Comparison of ENCODE assay signal across 32 mouse cellular contexts in genomic region chr5:143992661-143993060, GRCm38 (mm10). TPM values are rescaled to one million over a fixed set of nuclear protein-coding genes. Genes with fewer than 3 reads are reported as not detected.
A peak's percentile ranks its signal among the peaks of the same experiment; 100 is the strongest.
DNase-seq lines count a peak whose midpoint lies in the region; ATAC-seq and TF ChIP-seq lines count a peak whose summit lies in the region.
"Had no signal": no experiment of that assay in that cellular context is flagged by ENCODE, and none has a peak within 500 bp of the region (broad histone marks: within the 10 kb centered on the region; RNA-seq: fewer than 3 reads in every experiment).

No protein-coding gene starts in this region.

- H3K27ac ChIP-seq in intestine, embryonic 16.5 days (ENCODE audit: low read length) = no peak overlapping the region; the same call in 1 of the 2 replicates
- H3K27ac ChIP-seq in lung, embryonic 14.5 days (ENCODE audit: low read depth) = no peak overlapping the region
- no peak overlapping the region; the same call in 1 of the 2 replicates for H3K27ac ChIP-seq in stomach, postnatal 0 days (replicated peaks)
- H3K27ac ChIP-seq in liver, postnatal 0 days (ENCODE audit: low read depth) = no peak overlapping the region
- no peak overlapping the region for H3K27ac ChIP-seq in forebrain, embryonic 11.5 days (ENCODE audit: low read depth, low read length)
- H3K27ac ChIP-seq: embryonic facial prominence, embryonic 12.5 days; forebrain, embryonic 12.5 days; heart, adult 2 months; heart, embryonic 15.5 days; hindbrain, embryonic 15.5 days; liver, embryonic 13.5 days; midbrain, embryonic 12.5 days had no signal

- intact Hi-C loops in gastrocnemius, postnatal 36 days (cut with DNase I) = no loop called here

- ATAC-seq in intestine, embryonic 16.5 days = 0 out of 2 replicates have a peak, but pooled peaks have one; percentile 26
- peak; percentile 90 for ATAC-seq in lung, embryonic 14.5 days (ENCODE audit: insufficient read depth)
- peak; percentile 91 for ATAC-seq in stomach, postnatal 0 days (ENCODE audit: low FRiP score, low TSS enrichment)
- no peak for ATAC-seq in liver, postnatal 0 days
- ATAC-seq in forebrain, embryonic 11.5 days (replicated peaks; ENCODE audit: low FRiP score) = no peak
- ATAC-seq: activated CD4-positive, CD25-positive, alpha-beta regulatory T cell, adult 4 months had no signal

- peaks cover 33% of the 10 kb centered on the region for H3K36me3 ChIP-seq in intestine, embryonic 16.5 days (ENCODE audit: control insufficient read depth, insufficient read depth, low read length)
- H3K36me3 ChIP-seq in lung, embryonic 14.5 days (ENCODE audit: insufficient read depth) = peaks cover 87% of the 10 kb centered on the region
- peaks cover 38% of the 10 kb centered on the region for H3K36me3 ChIP-seq in stomach, postnatal 0 days (ENCODE audit: control insufficient read depth, insufficient read depth, low read length)
- H3K36me3 ChIP-seq in liver, postnatal 0 days (replicated peaks; ENCODE audit: insufficient read depth, low read length) = peaks cover 71% of the 10 kb centered on the region
- peaks cover 8% of the 10 kb centered on the region; the same call in 1 of the 2 replicates for H3K36me3 ChIP-seq in forebrain, embryonic 11.5 days (ENCODE audit: control insufficient read depth, insufficient read depth, low read length)

- no peak overlapping the region for H3K4me3 ChIP-seq in intestine, embryonic 16.5 days (ENCODE audit: low read length)
- H3K4me3 ChIP-seq in lung, embryonic 14.5 days (ENCODE audit: low read depth, low read length) = no peak overlapping the region
- H3K4me3 ChIP-seq in stomach, postnatal 0 days (ENCODE audit: low read depth, low read length) = no peak overlapping the region
- no peak overlapping the region for H3K4me3 ChIP-seq in liver, postnatal 0 days (ENCODE audit: low read depth, low read length)
- H3K4me3 ChIP-seq in forebrain, embryonic 11.5 days (ENCODE audit: low read depth, low read length) = no peak overlapping the region
- H3K4me3 ChIP-seq: embryonic facial prominence, embryonic 12.5 days; forebrain, embryonic 12.5 days; heart, adult 2 months; heart, embryonic 15.5 days; hindbrain, embryonic 15.5 days; left cerebral cortex, adult 2 months; liver, embryonic 13.5 days; midbrain, embryonic 12.5 days had no signal

- H3K9ac ChIP-seq in intestine, embryonic 16.5 days (ENCODE audit: low read depth, low read length) = no peak overlapping the region
- H3K9ac ChIP-seq in lung, embryonic 14.5 days = no peak overlapping the region
- no peak overlapping the region for H3K9ac ChIP-seq in stomach, postnatal 0 days (ENCODE audit: low read length)
- H3K9ac ChIP-seq in liver, postnatal 0 days (replicated peaks) = no peak overlapping the region
- H3K9ac ChIP-seq in forebrain, embryonic 11.5 days (ENCODE audit: low read length) = no peak overlapping the region
- H3K9ac ChIP-seq: embryonic facial prominence, embryonic 12.5 days; forebrain, embryonic 12.5 days; heart, embryonic 15.5 days; hindbrain, embryonic 15.5 days; liver, embryonic 13.5 days; midbrain, embryonic 12.5 days had no signal

- H3K9me3 ChIP-seq in intestine, embryonic 16.5 days (ENCODE audit: control insufficient read depth, low read length) = no peaks in the 10 kb centered on the region
- H3K9me3 ChIP-seq in lung, embryonic 14.5 days (ENCODE audit: low read depth, low read length) = no peaks in the 10 kb centered on the region
- H3K9me3 ChIP-seq in stomach, postnatal 0 days (ENCODE audit: control insufficient read depth, low read length) = no peaks in the 10 kb centered on the region
- H3K9me3 ChIP-seq in liver, postnatal 0 days (ENCODE audit: low read length) = no peaks in the 10 kb centered on the region
- H3K9me3 ChIP-seq in forebrain, embryonic 11.5 days (ENCODE audit: control insufficient read depth, low read length) = no peaks in the 10 kb centered on the region
- H3K9me3 ChIP-seq: embryonic facial prominence, embryonic 12.5 days; forebrain, embryonic 12.5 days; G1E; heart, embryonic 15.5 days; hindbrain, embryonic 15.5 days; liver, embryonic 13.5 days; midbrain, embryonic 12.5 days had no signal

- H3K4me2 ChIP-seq in intestine, embryonic 16.5 days (ENCODE audit: low read depth, low read length) = no peak overlapping the region
- peak overlapping the region; percentile 5 for H3K4me2 ChIP-seq in lung, embryonic 14.5 days
- no peak overlapping the region for H3K4me2 ChIP-seq in stomach, postnatal 0 days (replicated peaks; ENCODE audit: low read depth)
- H3K4me2 ChIP-seq in liver, postnatal 0 days (ENCODE audit: low read depth, low read length) = no peak overlapping the region
- no peak overlapping the region for H3K4me2 ChIP-seq in forebrain, embryonic 11.5 days (ENCODE audit: low read depth, low read length, severe bottlenecking)
- H3K4me2 ChIP-seq: embryonic facial prominence, embryonic 12.5 days; forebrain, embryonic 12.5 days; heart, embryonic 15.5 days; hindbrain, embryonic 15.5 days; liver, embryonic 13.5 days; midbrain, embryonic 12.5 days had no signal

- no peak for TF ChIP-seq EP300 in stomach, postnatal 0 days (optimal IDR thresholded peaks at IDR 0.05)
- no peak for TF ChIP-seq EP300 in liver, postnatal 0 days (IDR thresholded peaks at IDR 0.05; ENCODE audit: low read depth)

- peak; percentile 55 for DNase-seq in lung, embryonic 14.5 days
- peak; percentile 92 for DNase-seq in lung, postnatal 25 days (ENCODE audit: low spot score)
- peak; percentile 83 for DNase-seq in stomach, postnatal 0 days (ENCODE audit: low spot score)
- DNase-seq in liver, postnatal 0 days = no peak
- no peak for DNase-seq in gastrocnemius, postnatal 36 days
- DNase-seq in forebrain, embryonic 11.5 days (ENCODE audit: low spot score) = no peak
- DNase-seq: B cell, adult 2 months; cerebellum, adult 2 months; cerebellum, postnatal 25 days; gastrocnemius, postnatal 25 days; heart, adult 2 months; kidney, adult 11 months; liver, embryonic 13.5 days; right cerebral cortex, postnatal 14 days; thymus, adult 18-20 months; thymus, postnatal 36 days had no signal

- no peaks in the 10 kb centered on the region for H3K4me1 ChIP-seq in intestine, embryonic 16.5 days (ENCODE audit: control insufficient read depth, insufficient read depth, low read length)
- no peaks in the 10 kb centered on the region for H3K4me1 ChIP-seq in lung, embryonic 14.5 days (ENCODE audit: insufficient read depth)
- no peaks in the 10 kb centered on the region for H3K4me1 ChIP-seq in stomach, postnatal 0 days (replicated peaks; ENCODE audit: control insufficient read depth, insufficient read depth)
- H3K4me1 ChIP-seq in liver, postnatal 0 days (ENCODE audit: insufficient read depth) = peaks cover 4% of the 10 kb centered on the region; the same call in 1 of the 2 replicates
- no peaks in the 10 kb centered on the region for H3K4me1 ChIP-seq in forebrain, embryonic 11.5 days (replicated peaks; ENCODE audit: control insufficient read depth, insufficient read depth, low read length)
- H3K4me1 ChIP-seq: embryonic facial prominence, embryonic 12.5 days; forebrain, embryonic 12.5 days; hindbrain, embryonic 15.5 days; liver, embryonic 13.5 days; midbrain, embryonic 12.5 days had no signal

- no peak for TF ChIP-seq CTCF in lung, embryonic 14.5 days (IDR thresholded peaks at IDR 0.05; ENCODE audit: low read depth)
- TF ChIP-seq CTCF in stomach, postnatal 0 days (IDR thresholded peaks at IDR 0.05; ENCODE audit: low read depth) = no peak
- TF ChIP-seq CTCF in liver, postnatal 0 days (IDR thresholded peaks at IDR 0.05; ENCODE audit: low read depth) = no peak

- H3K27me3 ChIP-seq in intestine, embryonic 16.5 days (replicated peaks; ENCODE audit: control insufficient read depth, insufficient read depth, low read length) = no peaks in the 10 kb centered on the region
- H3K27me3 ChIP-seq in lung, embryonic 14.5 days (ENCODE audit: insufficient read depth, low read length) = no peaks in the 10 kb centered on the region
- no peaks in the 10 kb centered on the region for H3K27me3 ChIP-seq in stomach, postnatal 0 days (ENCODE audit: control insufficient read depth, insufficient read depth, low read length)
- H3K27me3 ChIP-seq in liver, postnatal 0 days (ENCODE audit: insufficient read depth, low read length) = no peaks in the 10 kb centered on the region
- no peaks in the 10 kb centered on the region for H3K27me3 ChIP-seq in forebrain, embryonic 11.5 days (ENCODE audit: control insufficient read depth, insufficient read depth, low read length)
- H3K27me3 ChIP-seq: CH12.LX; embryonic facial prominence, embryonic 12.5 days; forebrain, embryonic 12.5 days; heart, embryonic 15.5 days; hindbrain, embryonic 15.5 days; liver, embryonic 13.5 days; midbrain, embryonic 12.5 days had no signal

- 74% methylated on average over 10 of the region's 10 CpGs for WGBS in intestine, embryonic 16.5 days
- WGBS in lung, embryonic 14.5 days = 51% methylated on average over 10 of the region's 10 CpGs
- WGBS in stomach, postnatal 0 days = 58% methylated on average over 10 of the region's 10 CpGs
- 88% methylated on average over 10 of the region's 10 CpGs for WGBS in liver, postnatal 0 days (ENCODE audit: insufficient replicate concordance)
- 90% methylated on average over 10 of the region's 10 CpGs for WGBS in forebrain, embryonic 11.5 days

RNA-seq across cellular contexts. Expression of gene Ccz1, which starts 22.0 kb away (rescaled TPM):
- polyA plus RNA-seq in intestine, embryonic 16.5 days (2015; fragmentation: Nextera tagmentation; extraction: Ambion mirVana) = 74.2 and 76.7 TPM in 2 replicates
- polyA plus RNA-seq in lung, embryonic 14.5 days (2014; fragmentation: Nextera tagmentation; extraction: Ambion mirVana) = 79.4 and 87.2 TPM in 2 replicates
- 57.1 and 59.6 TPM in 2 replicates for polyA plus RNA-seq in stomach, postnatal 0 days (2015; fragmentation: Nextera tagmentation; extraction: Ambion mirVana)
- polyA plus RNA-seq in liver, postnatal 0 days (2015; fragmentation: Nextera tagmentation; extraction: Ambion mirVana) = 30.5 and 31.5 TPM in 2 replicates
- total RNA-seq in gastrocnemius, postnatal 36 days (2021) = 10 to 100 TPM; 35.4 to 37.0 TPM
- 115 and 117 TPM in 2 replicates for polyA plus RNA-seq in forebrain, embryonic 11.5 days (2014; fragmentation: Nextera tagmentation; extraction: Ambion mirVana)

RNA-seq across cellular contexts. Expression of gene Ocm, which starts 33.8 kb away (rescaled TPM):
- not detected in 2 replicates for polyA plus RNA-seq in intestine, embryonic 16.5 days (2015; fragmentation: Nextera tagmentation; extraction: Ambion mirVana)
- not detected in 2 replicates for polyA plus RNA-seq in lung, embryonic 14.5 days (2014; fragmentation: Nextera tagmentation; extraction: Ambion mirVana)
- polyA plus RNA-seq in stomach, postnatal 0 days (2015; fragmentation: Nextera tagmentation; extraction: Ambion mirVana) = 0.16 and 0.23 TPM in 2 replicates
- not detected in 2 replicates for polyA plus RNA-seq in liver, postnatal 0 days (2015; fragmentation: Nextera tagmentation; extraction: Ambion mirVana)
- total RNA-seq in gastrocnemius, postnatal 36 days (2021) = not detected
- not detected in 2 replicates for polyA plus RNA-seq in forebrain, embryonic 11.5 days (2014; fragmentation: Nextera tagmentation; extraction: Ambion mirVana)
- total RNA-seq: adrenal gland, postnatal 10 days; CH12.LX; G1E; gastrocnemius, postnatal 25 days; heart, adult 2 months; hematopoietic stem cell, adult 5-6 weeks; megakaryocyte progenitor cell, adult 5-6 weeks; monocyte, adult 5-6 weeks; neutrophil, adult 5-6 weeks had no signal
- polyA plus RNA-seq: activated CD4-positive, CD25-positive, alpha-beta regulatory T cell, adult 4 months; cerebellum, adult 2 months; embryonic facial prominence, embryonic 12.5 days; forebrain, embryonic 12.5 days; G1E; heart, adult 2 months; heart, embryonic 15.5 days; hindbrain, embryonic 15.5 days; limb, embryonic 14.5 days; liver, embryonic 13.5 days; midbrain, embryonic 12.5 days had no signal

RNA-seq across cellular contexts. Expression of gene Rsph10b, which starts 59.8 kb away (rescaled TPM):
- 0.22 and 0.87 TPM in 2 replicates for polyA plus RNA-seq in intestine, embryonic 16.5 days (2015; fragmentation: Nextera tagmentation; extraction: Ambion mirVana)
- polyA plus RNA-seq in lung, embryonic 14.5 days (2014; fragmentation: Nextera tagmentation; extraction: Ambion mirVana) = 0.22 and 0.33 TPM in 2 replicates
- polyA plus RNA-seq in stomach, postnatal 0 days (2015; fragmentation: Nextera tagmentation; extraction: Ambion mirVana) = 0.19 and 0.27 TPM in 2 replicates
- polyA plus RNA-seq in liver, postnatal 0 days (2015; fragmentation: Nextera tagmentation; extraction: Ambion mirVana) = 0.19 and 0.23 TPM in 2 replicates
- under 1 TPM; 0.59 to 0.89 TPM for total RNA-seq in gastrocnemius, postnatal 36 days (2021)
- polyA plus RNA-seq in forebrain, embryonic 11.5 days (2014; fragmentation: Nextera tagmentation; extraction: Ambion mirVana) = 0.73 and 0.79 TPM in 2 replicates
- total RNA-seq: hematopoietic stem cell, adult 5-6 weeks had no signal
- polyA plus RNA-seq: activated CD4-positive, CD25-positive, alpha-beta regulatory T cell, adult 4 months; G1E had no signal

Comparison
In these comparisons a context has a peak if more than half of its experiments do, and no peak if none do; other contexts are left out.
1. ATAC-seq: peak in intestine, embryonic 16.5 days (single experiment), lung, embryonic 14.5 days (single experiment) and stomach, postnatal 0 days (single experiment); none in liver, postnatal 0 days (single experiment) and forebrain, embryonic 11.5 days (single experiment).
2. DNase-seq: peak in lung, embryonic 14.5 days (single experiment), lung, postnatal 25 days (single experiment) and stomach, postnatal 0 days (single experiment); none in liver, postnatal 0 days (single experiment), gastrocnemius, postnatal 36 days (0 of 2) and forebrain, embryonic 11.5 days (single experiment).